Mouse (Mus musculus): ENCODE data around the gene Safb. TPM values are rescaled to one million over a fixed set of nuclear protein-coding genes. Genes with fewer than 3 reads are reported as not detected.
"Not testable (repeated sequence)": the region's sequence is repeated elsewhere in the genome, so short reads cannot be mapped to it uniquely, and the experiment has no call there.

Safb gene
- total RNA-seq, 1 experiment, result 116 TPM

DNA sequence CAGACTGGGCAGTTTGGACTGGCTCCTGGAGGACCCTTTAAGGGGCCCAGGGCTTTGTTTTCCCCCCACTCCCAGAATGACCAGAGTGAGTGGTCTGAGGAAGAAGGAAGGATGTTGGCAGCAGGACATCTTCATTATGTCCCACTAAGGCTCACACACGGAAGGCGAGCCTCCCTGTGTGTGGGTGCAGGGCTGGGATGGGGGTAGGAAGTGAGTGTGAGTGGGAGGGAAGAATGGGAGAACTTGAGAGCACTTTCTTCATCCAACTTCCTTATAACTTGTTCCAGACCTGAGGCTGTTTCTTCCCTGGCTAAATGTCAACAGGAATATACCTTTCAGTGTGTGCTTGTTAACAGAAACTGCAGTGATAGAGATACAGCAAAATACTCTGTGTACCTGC is 26.7 kb downstream of the Safb start:
- Histone ChIP-seq H3K9ac (ENCODE audit: insufficient read depth, low read depth, low read length, poor library complexity, severe bottlenecking) (peak overlapping the region; percentile 34; the same call in 1 of the 2 replicates), H3K36me3 (ENCODE audit: control insufficient read depth, insufficient read depth, low read length, poor library complexity, severe bottlenecking) (peaks cover 40% of the 10 kb centered on the region), H3K4me3 (ENCODE audit: insufficient read depth in 1 of 2, low read depth in 1 of 2, low read length in 2 of 2, poor library complexity in 1 of 2, severe bottlenecking in 1 of 2) (peak overlapping the region in 1 of 2 experiments; percentile 95; a peak in 1 of 4 replicates), H3K9me3 (ENCODE audit: control insufficient read depth, insufficient read depth, low read depth, low read length) (no peaks in the 10 kb centered on the region), H3K4me1 (ENCODE audit: control insufficient read depth in 2 of 2, insufficient read depth in 2 of 2, low read length in 2 of 2, poor library complexity in 1 of 2) (peaks cover 7 to 20% of the 10 kb centered on the region in 2 experiments), H3K27ac (ENCODE audit: insufficient read depth, low read depth, low read length, poor library complexity, severe bottlenecking) (no peak overlapping the region)
- no peak for DNase-seq (ENCODE audit: low read depth, low spot score)
- TF ChIP-seq MAFK (IDR thresholded peaks at IDR 0.05; ENCODE audit: insufficient read depth, low read depth, low read length), result no peak
- in situ Hi-C loops (cut with MboI; ENCODE audit: low sequenced_read_pairs in 2 of 2, unreplicated experiment in 2 of 2), result no loop called here

DNA sequence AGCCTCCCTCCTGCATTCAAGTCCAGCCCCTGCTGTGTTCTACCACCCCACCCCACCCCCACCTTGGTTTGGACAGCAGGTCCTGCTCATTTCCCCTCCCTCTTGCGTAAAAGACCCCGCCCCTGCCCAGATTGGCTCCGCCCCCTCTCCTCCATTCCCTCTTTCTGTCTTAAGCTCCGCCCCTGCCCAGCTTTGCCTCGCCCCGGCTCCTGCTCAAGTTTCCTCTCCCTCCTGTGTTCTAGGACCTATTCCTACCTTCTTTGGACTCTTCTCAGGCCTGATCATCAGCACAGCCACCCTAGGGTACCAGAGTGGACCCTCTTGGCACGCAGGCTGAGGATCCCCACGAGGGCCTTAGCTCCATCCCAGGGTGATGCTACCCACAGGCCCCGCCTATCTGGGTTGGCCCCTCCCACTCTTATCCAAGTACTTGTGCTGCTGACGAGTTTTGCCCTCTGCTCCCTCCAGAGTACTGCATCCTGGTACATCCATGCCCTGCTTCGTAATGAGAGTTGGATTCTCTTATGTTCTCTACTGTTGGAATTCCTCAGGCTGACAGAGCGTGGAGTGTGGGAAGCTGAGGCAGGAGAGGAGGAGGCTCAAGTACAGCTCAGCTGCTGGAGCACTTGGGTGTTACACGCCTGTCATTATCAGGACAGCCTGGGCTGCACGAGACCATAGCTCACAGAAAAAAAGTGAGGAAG is 27.4 kb downstream of the Safb start:
- in situ Hi-C loops (cut with MboI; ENCODE audit: low sequenced_read_pairs in 2 of 2, unreplicated experiment in 2 of 2), result no loop called here
- Histone ChIP-seq H3K4me1 (ENCODE audit: control insufficient read depth in 2 of 2, insufficient read depth in 2 of 2, low read length in 2 of 2, poor library complexity in 1 of 2) (peaks cover 7 to 22% of the 10 kb centered on the region in 2 experiments), H3K27ac (ENCODE audit: insufficient read depth, low read depth, low read length, poor library complexity, severe bottlenecking) (peak overlapping the region; percentile 65), H3K4me3 (ENCODE audit: insufficient read depth in 1 of 2, low read depth in 1 of 2, low read length in 2 of 2, poor library complexity in 1 of 2, severe bottlenecking in 1 of 2) (peak overlapping the region; percentile 67 to 95), H3K9ac (ENCODE audit: insufficient read depth, low read depth, low read length, poor library complexity, severe bottlenecking) (peak overlapping the region; percentile 78), H3K36me3 (ENCODE audit: control insufficient read depth, insufficient read depth, low read length, poor library complexity, severe bottlenecking) (peaks cover 40% of the 10 kb centered on the region), H3K9me3 (ENCODE audit: control insufficient read depth, insufficient read depth, low read depth, low read length) (no peaks in the 10 kb centered on the region)
- TF ChIP-seq CHD2 (IDR thresholded peaks at IDR 0.05; ENCODE audit: low read depth, low read length), result no peak
- TF ChIP-seq MAFK (IDR thresholded peaks at IDR 0.05; ENCODE audit: insufficient read depth, low read depth, low read length), result no peak
- no peak for TF ChIP-seq HCFC1 (IDR thresholded peaks at IDR 0.05; ENCODE audit: borderline replicate concordance, insufficient read depth, low read length)
- TF ChIP-seq ZNF384 (IDR thresholded peaks at IDR 0.05; ENCODE audit: low read depth, low read length), result no peak
- TF ChIP-seq ZC3H11A (IDR thresholded peaks at IDR 0.05; ENCODE audit: borderline replicate concordance, low read depth, low read length), result no peak
- peak; percentile 96 for DNase-seq (ENCODE audit: low read depth, low spot score)

DNA sequence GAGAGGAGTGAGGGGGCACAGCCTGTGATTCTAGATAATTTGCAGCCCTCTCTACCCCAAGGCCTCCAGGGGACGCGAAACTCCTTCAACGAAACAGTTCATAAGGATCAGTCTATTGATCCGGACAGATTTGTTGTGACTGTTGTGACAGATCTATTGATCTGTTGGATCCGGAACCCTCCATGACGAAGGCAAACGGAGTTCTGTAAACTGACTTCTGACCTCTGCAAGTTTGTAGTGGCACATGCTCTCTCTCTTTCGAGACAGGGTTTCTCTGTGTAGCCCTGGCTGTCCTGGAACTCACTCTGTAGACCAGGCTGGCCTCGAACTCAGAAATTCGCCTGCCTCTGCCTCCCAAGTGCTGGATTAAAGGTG is 27.9 kb downstream of the Safb start:
- DNase-seq (ENCODE audit: low read depth, low spot score); H3K9me3 ChIP-seq (ENCODE audit: control insufficient read depth, insufficient read depth, low read depth, low read length); in situ Hi-C loops (cut with MboI; ENCODE audit: low sequenced_read_pairs in 2 of 2, unreplicated experiment in 2 of 2): not testable (repeated sequence)
- Histone ChIP-seq H3K4me1 (ENCODE audit: control insufficient read depth in 2 of 2, insufficient read depth in 2 of 2, low read length in 2 of 2, poor library complexity in 1 of 2) (peaks cover 7 to 22% of the 10 kb centered on the region in 2 experiments), H3K9ac (ENCODE audit: insufficient read depth, low read depth, low read length, poor library complexity, severe bottlenecking) (peak overlapping the region; percentile 78), H3K27ac (ENCODE audit: insufficient read depth, low read depth, low read length, poor library complexity, severe bottlenecking) (peak overlapping the region; percentile 17), H3K4me3 (ENCODE audit: insufficient read depth in 1 of 2, low read depth in 1 of 2, low read length in 2 of 2, poor library complexity in 1 of 2, severe bottlenecking in 1 of 2) (peak overlapping the region; percentile 67 to 95), H3K36me3 (ENCODE audit: control insufficient read depth, insufficient read depth, low read length, poor library complexity, severe bottlenecking) (peaks cover 41% of the 10 kb centered on the region)

DNA sequence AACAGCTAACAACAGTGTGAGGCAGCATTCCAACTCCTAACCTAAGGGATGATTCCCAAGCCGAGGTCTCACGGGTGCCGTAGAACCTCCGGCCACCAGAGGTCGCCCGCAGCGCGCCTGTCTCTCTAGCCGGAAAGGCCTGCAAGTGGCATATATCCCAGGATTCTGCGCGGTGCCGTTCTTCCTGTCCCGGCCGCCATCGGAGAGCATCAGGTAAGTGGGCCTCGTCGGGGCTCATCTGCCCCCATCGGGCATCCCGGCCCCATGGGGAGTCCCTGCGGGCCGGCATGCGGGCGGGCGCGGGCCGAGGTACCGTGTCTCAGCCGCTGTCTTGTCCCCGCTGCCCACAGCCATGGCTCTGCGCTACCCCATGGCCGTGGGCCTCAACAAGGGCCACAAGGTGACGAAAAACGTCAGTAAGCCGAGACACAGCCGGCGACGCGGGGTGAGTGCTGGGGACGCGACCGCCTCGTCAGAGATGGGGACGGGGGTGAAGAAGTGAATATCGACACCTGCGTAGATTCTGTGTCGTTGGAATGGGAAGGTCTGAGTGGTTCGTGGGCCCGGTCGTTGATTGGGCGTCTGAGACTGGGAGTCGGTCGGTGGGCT is 28.7 kb downstream of the Safb start, which contains the start of gene Rpl36:
Rpl36 (plus strand) TSS at position 181 of the 609 bp plus-strand sequence.
- H3K36me3 ChIP-seq (ENCODE audit: control insufficient read depth, insufficient read depth, low read length, poor library complexity, severe bottlenecking), result peaks cover 47% of the 10 kb centered on the region
- H3K9me3 ChIP-seq (ENCODE audit: control insufficient read depth, insufficient read depth, low read depth, low read length), result no peaks in the 10 kb centered on the region
- H3K9ac ChIP-seq (ENCODE audit: insufficient read depth, low read depth, low read length, poor library complexity, severe bottlenecking), result peak within 1 kb of the TSS; percentile 94
- in situ Hi-C loops (cut with MboI; ENCODE audit: low sequenced_read_pairs in 2 of 2, unreplicated experiment in 2 of 2), result no loop called here
- DNase-seq (ENCODE audit: low read depth, low spot score), result peak; percentile 78
- peak within 1 kb of the TSS; percentile 85 for H3K27ac ChIP-seq (ENCODE audit: insufficient read depth, low read depth, low read length, poor library complexity, severe bottlenecking)
- TF ChIP-seq ZNF384 (IDR thresholded peaks at IDR 0.05; ENCODE audit: low read depth, low read length), result no peak
- TF ChIP-seq HCFC1 (IDR thresholded peaks at IDR 0.05; ENCODE audit: borderline replicate concordance, insufficient read depth, low read length), result peak; percentile 67; the same call in 1 of the 2 replicates
- H3K4me3 ChIP-seq (ENCODE audit: insufficient read depth in 1 of 2, low read depth in 1 of 2, low read length in 2 of 2, poor library complexity in 1 of 2, severe bottlenecking in 1 of 2), result peak within 1 kb of the TSS; percentile 85 to 95
- peaks cover 7 to 22% of the 10 kb centered on the region in 2 experiments for H3K4me1 ChIP-seq (ENCODE audit: control insufficient read depth in 2 of 2, insufficient read depth in 2 of 2, low read length in 2 of 2, poor library complexity in 1 of 2)

DNA sequence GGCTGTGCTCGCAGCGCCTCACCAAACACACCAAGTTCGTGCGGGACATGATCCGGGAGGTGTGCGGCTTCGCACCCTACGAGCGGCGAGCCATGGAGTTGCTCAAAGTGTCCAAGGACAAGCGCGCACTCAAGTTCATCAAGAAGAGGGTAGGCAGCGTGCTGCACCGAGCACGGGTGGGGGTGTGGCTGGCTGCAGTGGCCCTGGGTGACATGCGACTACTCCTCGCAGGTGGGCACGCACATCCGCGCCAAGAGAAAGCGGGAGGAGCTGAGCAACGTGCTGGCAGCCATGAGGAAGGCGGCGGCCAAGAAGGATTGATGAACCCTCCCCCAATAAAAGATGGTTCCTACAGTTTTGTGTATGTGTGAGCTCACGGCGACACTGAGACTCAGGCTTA is 29.3 kb downstream of the Safb start:
- Histone ChIP-seq H3K27ac (ENCODE audit: insufficient read depth, low read depth, low read length, poor library complexity, severe bottlenecking) (peak overlapping the region; percentile 85), H3K36me3 (ENCODE audit: control insufficient read depth, insufficient read depth, low read length, poor library complexity, severe bottlenecking) (peaks cover 52% of the 10 kb centered on the region), H3K9ac (ENCODE audit: insufficient read depth, low read depth, low read length, poor library complexity, severe bottlenecking) (peak overlapping the region; percentile 94), H3K4me3 (ENCODE audit: insufficient read depth in 1 of 2, low read depth in 1 of 2, low read length in 2 of 2, poor library complexity in 1 of 2, severe bottlenecking in 1 of 2) (peak overlapping the region; percentile 85 to 89), H3K4me1 (ENCODE audit: control insufficient read depth in 2 of 2, insufficient read depth in 2 of 2, low read length in 2 of 2, poor library complexity in 1 of 2) (peaks cover 5 to 17% of the 10 kb centered on the region in 2 experiments; a peak in 3 of 4 replicates)
- in situ Hi-C loops (cut with MboI; ENCODE audit: low sequenced_read_pairs in 2 of 2, unreplicated experiment in 2 of 2); H3K9me3 ChIP-seq (ENCODE audit: control insufficient read depth, insufficient read depth, low read depth, low read length): not testable (repeated sequence)
- DNase-seq (ENCODE audit: low read depth, low spot score), result peak; percentile 13
